Mouse (Mus musculus) spleen, adult 2 months (tissue): ENCODE data around the gene Zfp281.

ENCODE experiments used
- CTCF ChIP-seq: fragments of 200-500 bp; IDR thresholded peaks from 2 replicates; pipeline ENCODE4 v1.5.1; 2011; ENCODE audit warnings: mild to moderate bottlenecking, inconsistent platforms; ENCODE audit not compliant: insufficient read depth, insufficient read length, insufficient replicate concordance; ENCODE audit errors: extremely low read depth
- POLR2A ChIP-seq: fragments of 200-500 bp; IDR thresholded peaks from 2 replicates; pipeline ENCODE4 v1.6.1; 2011; ENCODE audit warnings: low read depth, low read length, inconsistent platforms

GRCm38 (mm10) chr1:136658456-136659227 lies 33.9 kb downstream of the Zfp281 start:
- no peak for TF ChIP-seq CTCF
- TF ChIP-seq POLR2A: no peak
